Mouse (Mus musculus) kidney, embryonic 16.5 days (tissue): Measurements from ENCODE around the gene Zfp423. TPM values are rescaled to one million over a fixed set of nuclear protein-coding genes. Genes with fewer than 3 reads are reported as not detected.
A peak's percentile ranks its signal among the peaks of the same experiment; 100 is the strongest.

Experiments used
- ATAC-seq: fragments of 200-750 bp; cut with Nextera tagmentation; 2 replicates; pipeline ENCODE4 v1.8.0; 2017; ENCODE audit warnings: moderate TSS enrichment; ENCODE audit not compliant: low FRiP score, low TSS enrichment
- H3K27ac ChIP-seq: fragments of 300-500 bp; sonication (generic); 2 replicates; pipeline ENCODE4 v1.5.1; 2014; ENCODE audit warnings: low read length
- H3K27me3 ChIP-seq: fragments of 300-500 bp; sonication (generic); 2 replicates; pipeline ENCODE4 v1.6.1; 2014; ENCODE audit warnings: low read length, control low read depth, mixed read lengths; ENCODE audit not compliant: insufficient read depth
- H3K36me3 ChIP-seq: fragments of 300-500 bp; sonication (generic); 2 replicates; pipeline ENCODE4 v1.6.1; 2014; ENCODE audit warnings: low read length, control low read depth, mixed read lengths; ENCODE audit not compliant: insufficient read depth
- H3K4me1 ChIP-seq: fragments of 300-500 bp; sonication (generic); 2 replicates; pipeline ENCODE4 v1.6.1; 2014; ENCODE audit warnings: low read length, control low read depth, mixed read lengths; ENCODE audit not compliant: insufficient read depth
- H3K4me2 ChIP-seq: fragments of 300-500 bp; sonication (generic); replicated peaks from 2 replicates; pipeline ENCODE4 v1.6.1; 2014; ENCODE audit warnings: low read depth, low read length
- H3K4me3 ChIP-seq: fragments of 300-500 bp; sonication (generic); 2 replicates; pipeline ENCODE4 v1.5.1; 2014; ENCODE audit warnings: mild to moderate bottlenecking, low read length
- H3K9ac ChIP-seq: fragments of 300-500 bp; sonication (generic); replicated peaks from 2 replicates; pipeline ENCODE4 v1.6.1; 2014; ENCODE audit warnings: low read length
- H3K9me3 ChIP-seq: fragments of 300-500 bp; sonication (generic); 2 replicates; pipeline ENCODE4 v1.6.1; 2016; ENCODE audit warnings: low read length, control low read depth
- WGBS: fragments of 180-500 bp; shearing (Covaris S2); extraction: QIAGEN DNeasy Blood & Tissue Kit; methylation state at CpG from one replicate; pipeline ENCODE4 v1.1.7; 2014; 5-methylcytosine and 5-hydroxymethylcytosine counted together
- polyA plus RNA-seq: library from polyadenylated mRNA; unstranded; fragments of >200 nt; fragmentation: Nextera tagmentation; extraction: Ambion mirVana; gene quantifications from 2 replicates; pipeline ENCODE4 v1.2.1, GENCODE M21; 2015

Zfp423 gene
- polyA plus RNA-seq, 1 experiment from 2014 or later, result 11.4 TPM

- Histone ChIP-seq H3K9ac (no peak overlapping the region), H3K9me3 (no peaks in the 10 kb centered on the region), H3K27me3 (no peaks in the 10 kb centered on the region), H3K36me3 (no peaks in the 10 kb centered on the region), H3K4me1 (no peaks in the 10 kb centered on the region), H3K4me2 (no peak overlapping the region), H3K27ac (no peak overlapping the region), H3K4me3 (no peak overlapping the region)
- no peak for ATAC-seq
- WGBS, result 84% methylated on average over 13 of the region's 13 CpGs
Measured at GRCm38 (mm10) chr8:87671209-87671970, 288.0 kb downstream of the Zfp423 start.

DNA sequence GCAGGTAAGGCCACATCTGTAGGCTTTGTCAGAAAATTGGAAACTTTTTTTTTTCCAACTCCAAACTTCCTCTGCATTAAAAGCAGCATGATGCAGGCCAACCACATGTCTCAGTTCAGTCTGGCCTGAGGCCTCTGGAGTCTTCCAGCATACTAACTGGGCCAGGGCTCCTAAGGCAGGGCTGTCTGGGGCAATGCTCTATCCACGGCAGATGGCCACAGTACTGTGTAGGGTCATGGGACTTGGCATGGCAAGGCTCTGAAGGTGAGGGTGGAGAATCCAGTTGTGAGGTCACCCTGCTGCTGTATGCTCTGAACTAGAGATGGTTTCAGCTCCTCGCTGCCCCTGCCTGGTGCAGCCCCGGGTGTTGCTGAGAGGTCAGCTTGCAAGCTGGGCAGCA lies 289.2 kb downstream of the Zfp423 start:
- no peak for ATAC-seq
- 85% methylated on average over 3 of the region's 3 CpGs for WGBS
- Histone ChIP-seq H3K4me3 (no peak overlapping the region), H3K4me1 (no peaks in the 10 kb centered on the region), H3K4me2 (no peak overlapping the region), H3K36me3 (no peaks in the 10 kb centered on the region), H3K27me3 (no peaks in the 10 kb centered on the region), H3K9me3 (no peaks in the 10 kb centered on the region), H3K9ac (no peak overlapping the region), H3K27ac (no peak overlapping the region)

DNA sequence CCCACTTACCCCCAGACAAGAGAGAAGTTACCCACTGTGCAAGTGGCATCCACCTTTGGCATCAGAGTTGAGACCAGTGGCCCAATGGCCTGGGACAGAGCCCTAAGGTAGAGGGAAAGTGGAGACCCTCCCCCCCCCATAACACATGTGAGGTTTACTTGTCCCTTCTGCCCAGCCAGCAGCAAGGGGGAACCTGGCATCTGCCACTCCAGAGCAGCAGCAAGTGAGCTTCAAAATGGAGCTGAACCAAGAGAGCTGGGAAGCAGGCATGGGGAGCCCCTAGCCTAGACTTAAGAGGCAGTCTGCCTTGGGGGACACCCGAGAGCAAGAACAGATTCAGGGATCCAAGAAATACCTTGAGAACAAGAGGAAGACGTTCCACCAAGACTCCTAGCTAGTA lies 290.7 kb downstream of the Zfp423 start:
- H3K27me3 ChIP-seq, result no peaks in the 10 kb centered on the region
- ATAC-seq, result no peak
- WGBS, result 94% methylated on average over 2 of the region's 2 CpGs
- no peak overlapping the region for H3K27ac ChIP-seq
- H3K4me1 ChIP-seq, result no peaks in the 10 kb centered on the region
- H3K9me3 ChIP-seq, result no peaks in the 10 kb centered on the region
- no peak overlapping the region for H3K4me2 ChIP-seq
- H3K9ac ChIP-seq, result no peak overlapping the region
- no peak overlapping the region for H3K4me3 ChIP-seq
- H3K36me3 ChIP-seq, result no peaks in the 10 kb centered on the region

GRCm38 (mm10) chr8:87667914-87668643 lies 291.3 kb downstream of the Zfp423 start:
- H3K36me3 ChIP-seq, result no peaks in the 10 kb centered on the region
- H3K4me1 ChIP-seq, result peaks cover 2% of the 10 kb centered on the region
- H3K4me2 ChIP-seq, result no peak overlapping the region
- no peak overlapping the region for H3K9ac ChIP-seq
- H3K9me3 ChIP-seq, result no peaks in the 10 kb centered on the region
- no peak overlapping the region for H3K27ac ChIP-seq
- H3K27me3 ChIP-seq, result no peaks in the 10 kb centered on the region
- H3K4me3 ChIP-seq, result no peak overlapping the region
- no peak for ATAC-seq
- 75% methylated on average over 26 of the region's 26 CpGs for WGBS

- H3K27me3 ChIP-seq, result 0 out of 2 replicates have a peak, but pooled peaks cover 3% of the 10 kb centered on the region
- H3K4me3 ChIP-seq, result no peak overlapping the region
- H3K4me1 ChIP-seq, result peaks cover 10% of the 10 kb centered on the region
- ATAC-seq, result no peak
- H3K4me2 ChIP-seq, result no peak overlapping the region
- no peak overlapping the region for H3K27ac ChIP-seq
- 86% methylated on average over 6 of the region's 6 CpGs for WGBS
- no peaks in the 10 kb centered on the region for H3K9me3 ChIP-seq
- H3K9ac ChIP-seq, result no peak overlapping the region
- no peaks in the 10 kb centered on the region for H3K36me3 ChIP-seq
Measured at GRCm38 (mm10) chr8:87667297-87667696, 292.1 kb downstream of the Zfp423 start.

DNA sequence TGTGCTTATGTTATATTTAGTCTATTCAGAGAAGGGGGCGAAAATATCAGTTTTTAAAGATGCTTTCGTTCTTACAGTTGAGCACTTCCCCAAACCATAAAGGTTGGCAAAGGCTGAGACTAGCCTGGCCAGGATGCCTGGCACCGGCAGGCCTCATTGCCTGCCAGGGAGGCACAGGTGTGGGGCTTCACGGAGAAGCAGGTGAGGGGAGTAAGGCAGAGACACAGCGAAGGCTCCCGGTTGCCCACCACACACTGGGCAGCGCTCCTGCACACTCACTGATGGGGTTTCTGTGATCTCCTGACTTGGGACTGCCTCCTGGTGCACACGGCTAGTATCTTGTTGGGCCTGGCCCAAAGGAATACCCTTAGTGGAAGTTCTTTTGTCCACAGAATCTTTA lies 294.1 kb downstream of the Zfp423 start:
- H3K4me1 ChIP-seq, result peaks cover 28% of the 10 kb centered on the region
- 90% methylated on average over 8 of the region's 8 CpGs for WGBS
- no peaks in the 10 kb centered on the region for H3K9me3 ChIP-seq
- H3K4me2 ChIP-seq, result no peak overlapping the region
- ATAC-seq, result no peak
- peaks cover 13% of the 10 kb centered on the region; the same call in 1 of the 2 replicates for H3K27me3 ChIP-seq
- H3K27ac ChIP-seq, result no peak overlapping the region
- no peak overlapping the region for H3K4me3 ChIP-seq
- no peaks in the 10 kb centered on the region for H3K36me3 ChIP-seq
- no peak overlapping the region for H3K9ac ChIP-seq

DNA sequence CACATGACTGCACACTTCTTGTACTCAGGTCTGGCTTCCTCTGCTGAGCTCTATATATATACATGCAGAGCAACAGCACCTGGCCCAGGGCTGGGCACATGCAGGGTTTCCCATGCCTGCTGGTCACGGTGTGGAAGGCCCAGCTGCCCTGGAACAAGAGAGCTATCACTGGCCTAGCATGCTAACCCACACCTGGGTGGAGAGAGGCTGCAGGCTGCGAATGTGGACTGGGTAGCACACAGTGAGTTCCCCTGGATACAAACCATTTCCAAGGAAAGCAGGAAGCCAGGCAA lies 295.2 kb downstream of the Zfp423 start:
- no peak overlapping the region for H3K4me2 ChIP-seq
- no peak overlapping the region for H3K4me3 ChIP-seq
- peaks cover 18% of the 10 kb centered on the region; the same call in 1 of the 2 replicates for H3K27me3 ChIP-seq
- no peaks in the 10 kb centered on the region for H3K36me3 ChIP-seq
- no peak for ATAC-seq
- 77% methylated on average over 2 of the region's 2 CpGs for WGBS
- no peak overlapping the region for H3K9ac ChIP-seq
- peaks cover 39% of the 10 kb centered on the region for H3K4me1 ChIP-seq
- no peak overlapping the region for H3K27ac ChIP-seq
- no peaks in the 10 kb centered on the region for H3K9me3 ChIP-seq

DNA sequence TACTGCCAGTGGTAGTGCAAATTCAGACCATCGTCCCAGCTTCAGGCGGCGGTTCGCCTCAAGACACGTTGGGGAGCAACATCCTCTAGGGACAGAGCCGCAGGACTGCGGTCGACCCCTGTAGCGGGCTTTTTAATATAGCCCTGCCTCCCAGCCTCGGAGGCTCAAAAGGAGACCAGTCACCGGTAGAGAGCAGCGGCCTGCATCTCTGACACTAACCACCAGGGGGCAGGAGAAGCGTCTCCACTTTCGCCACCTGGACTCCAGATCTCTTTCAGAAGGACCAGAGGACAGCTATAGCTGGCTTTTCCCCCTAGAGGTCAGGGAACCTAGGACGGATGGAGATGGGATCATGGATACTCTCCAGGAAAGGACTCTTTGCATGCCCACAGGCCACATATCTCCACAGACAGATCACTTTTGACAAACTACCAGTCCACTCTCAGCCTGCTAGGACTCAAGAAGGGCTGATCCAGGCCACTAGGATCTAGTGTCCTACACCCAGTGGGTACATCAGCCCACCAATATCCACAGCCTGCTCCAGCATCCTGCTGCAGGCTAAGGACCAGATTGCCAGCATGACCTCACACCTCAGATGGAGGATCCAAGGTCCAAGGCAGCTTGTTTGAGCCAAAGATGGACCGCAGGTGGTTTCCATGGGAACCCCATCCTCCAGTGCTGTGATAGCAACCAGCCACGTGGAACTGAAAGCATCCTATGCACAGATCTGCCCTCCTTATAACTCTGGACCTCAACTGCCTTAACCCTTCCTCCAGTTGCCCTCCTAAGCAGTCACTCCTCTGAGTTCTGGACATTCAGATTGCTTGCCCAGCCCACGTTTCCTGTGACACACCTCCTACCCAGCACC lies 295.8 kb downstream of the Zfp423 start:
- Histone ChIP-seq H3K36me3 (no peaks in the 10 kb centered on the region), H3K4me2 (peak overlapping the region; percentile 63), H3K27ac (no peak overlapping the region), H3K27me3 (peaks cover 19% of the 10 kb centered on the region; the same call in 1 of the 2 replicates), H3K4me3 (peak overlapping the region; percentile 40), H3K9me3 (no peaks in the 10 kb centered on the region), H3K9ac (peak overlapping the region; percentile 55; the same call in 1 of the 2 replicates), H3K4me1 (peaks cover 39% of the 10 kb centered on the region)
- ATAC-seq, result peak; percentile 44; the same call in 1 of the 2 replicates
- WGBS, result 13% methylated on average over 18 of the region's 18 CpGs

GRCm38 (mm10) chr8:87662811-87663341 lies 296.5 kb downstream of the Zfp423 start:
- Histone ChIP-seq H3K4me2 (peak overlapping the region; percentile 63), H3K36me3 (no peaks in the 10 kb centered on the region), H3K4me1 (peaks cover 39% of the 10 kb centered on the region), H3K27ac (0 out of 2 replicates have a peak overlapping the region, but pooled peaks have one; percentile 17), H3K9me3 (no peaks in the 10 kb centered on the region), H3K27me3 (peaks cover 19% of the 10 kb centered on the region; the same call in 1 of the 2 replicates), H3K9ac (peak overlapping the region; percentile 55), H3K4me3 (peak overlapping the region; percentile 40)
- WGBS, result 8% methylated on average over 25 of the region's 25 CpGs
- ATAC-seq, result peak; percentile 53
